20 mouse cellular contexts compared by ENCODE assay signal in genomic region chr1:185462889-185463288, GRCm38 (mm10). TPM values are rescaled to one million over a fixed set of nuclear protein-coding genes. Genes with fewer than 3 reads are reported as not detected.
"Had no signal": no experiment of that assay in that cellular context is flagged by ENCODE, and none has a peak within 500 bp of the region (broad histone marks: within the 10 kb centered on the region; RNA-seq: fewer than 3 reads in every experiment).

No protein-coding gene starts in this region.

- H3K27me3 ChIP-seq: kidney, embryonic 15.5 days had no signal

- H3K27ac ChIP-seq: kidney, embryonic 15.5 days; left cerebral cortex, adult 2 months; stomach, postnatal 0 days had no signal

- H3K4me2 ChIP-seq: kidney, embryonic 15.5 days; midbrain, embryonic 11.5 days had no signal

- DNase-seq: kidney, adult 11 months; kidney, adult 8-10 months; kidney, postnatal 10 days; kidney, postnatal 36 days; layer of hippocampus, postnatal 36 days; lung, adult 2 months; lung, postnatal 14 days; lung, postnatal 4 days; midbrain, embryonic 14.5 days; right cerebral cortex, adult 18-20 months; right cerebral cortex, postnatal 14 days; right cerebral cortex, postnatal 4 days; thymus, adult 2 months; thymus, postnatal 36 days had no signal

- H3K9ac ChIP-seq: kidney, embryonic 15.5 days had no signal

- H3K9me3 ChIP-seq: kidney, embryonic 15.5 days had no signal

- H3K4me3 ChIP-seq: kidney, embryonic 15.5 days; left cerebral cortex, adult 2 months had no signal

- H3K36me3 ChIP-seq: kidney, embryonic 15.5 days had no signal

RNA-seq across cellular contexts. Expression of gene Slc30a10, which starts 8.2 kb away (rescaled TPM):
- polyA plus RNA-seq: lung, adult 2 months; lung, embryonic 16.5 days; urinary bladder, adult 2 months had no signal
